Mouse (Mus musculus): ENCODE measurements at regions not wholly inside any gene's neighbourhood (a gene's known extent, or its start where the extent isn't known, plus 50 kb on each side); places are given as distances from the start of the nearest gene placed in this dataset.
A peak's percentile ranks its signal among the peaks of the same experiment; 100 is the strongest.
"Not testable (repeated sequence)": the region's sequence is repeated elsewhere in the genome, so short reads cannot be mapped to it uniquely, and the experiment has no call there.

- no peak for DNase-seq
These were observed 94.4 kb downstream of the Cd24a start for GRCm38 (mm10) chr10:43672490-43672889.

DNA sequence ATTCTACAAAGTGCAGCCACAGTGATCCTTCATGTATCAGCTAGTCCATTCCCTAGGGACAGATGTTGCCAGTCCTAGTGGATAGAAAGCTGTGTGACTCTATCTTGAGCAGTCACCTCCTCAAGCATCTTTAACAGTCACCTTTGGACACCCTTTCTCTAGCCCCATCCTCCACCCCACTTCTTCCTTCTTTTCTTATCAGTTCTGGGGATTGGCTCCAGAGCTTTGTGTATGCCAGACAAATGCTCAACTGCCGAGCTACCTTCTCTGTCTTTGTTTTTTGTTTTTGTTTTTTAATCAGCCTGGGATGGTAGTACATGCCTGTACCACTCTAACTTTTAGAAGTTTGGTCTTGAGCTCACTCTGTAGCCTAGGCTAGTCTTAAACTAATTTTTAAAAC, 96.7 kb downstream of the Cd24a start:
- DNase-seq = no peak

GRCm38 (mm10) chr10:43675495-43675894, 97.4 kb downstream of the Cd24a start:
- not testable (repeated sequence) for DNase-seq

DNA sequence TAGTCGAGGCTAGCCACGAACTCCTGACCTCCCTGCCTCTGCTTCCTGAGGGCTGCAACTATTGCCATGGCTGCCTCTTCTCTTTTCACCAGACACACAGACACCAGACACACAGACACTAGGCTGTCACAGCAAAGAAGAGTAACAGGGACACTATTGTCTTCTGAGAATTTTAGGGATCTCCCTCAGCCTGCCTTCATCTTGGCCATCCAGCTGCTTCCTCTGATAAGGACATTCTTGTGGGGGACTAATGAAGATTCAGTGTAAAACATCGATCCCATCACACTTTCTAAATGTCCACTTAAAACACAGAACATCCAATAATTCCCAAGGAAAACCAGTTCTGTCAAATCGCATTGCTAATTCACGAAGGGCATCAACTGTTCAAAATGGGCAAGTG, 98.2 kb downstream of the Cd24a start:
- no peak for DNase-seq

DNA sequence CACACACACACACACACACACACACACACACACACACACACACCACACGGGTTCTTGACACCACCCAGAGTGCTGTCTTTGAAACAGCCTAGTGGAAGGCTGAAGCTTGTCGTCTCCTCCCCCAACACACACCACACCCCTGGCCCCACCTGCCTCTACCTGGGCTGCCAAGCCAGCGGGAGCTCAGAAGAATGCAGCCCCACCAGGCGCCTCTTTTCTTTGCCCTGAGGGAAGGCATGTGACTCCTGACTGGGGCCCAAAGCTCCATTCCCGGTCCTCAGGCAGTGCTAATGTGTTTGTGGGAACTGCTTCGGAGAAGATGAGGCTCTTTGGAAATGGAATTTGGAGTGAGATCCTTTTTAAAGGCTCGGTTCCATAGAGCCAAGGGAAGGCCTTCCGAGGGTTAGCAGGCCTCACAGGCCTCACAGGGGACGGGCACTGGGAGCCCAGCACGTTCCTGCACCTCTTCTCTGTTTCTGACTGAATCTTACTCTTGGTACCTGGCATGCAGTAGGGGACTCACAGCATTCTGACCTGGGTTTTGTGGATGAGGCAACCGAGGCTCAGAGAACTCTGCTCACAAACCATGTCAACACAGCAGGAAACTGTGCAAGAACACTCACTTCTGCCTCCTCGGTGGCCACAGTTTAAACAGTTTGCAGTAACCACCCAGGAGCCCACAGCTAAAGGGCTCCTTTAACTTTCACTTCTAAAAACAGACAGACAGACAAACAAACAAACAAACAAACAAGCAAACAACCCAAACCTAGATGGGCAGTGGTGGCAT, 106.4 kb downstream of the Cd24a start:
- DNase-seq = no peak

- DNase-seq = peak; percentile 25
These were observed 111.3 kb downstream of the Cd24a start for GRCm38 (mm10) chr10:43689161-43689913.

GRCm38 (mm10) chr10:43689914-43690316, 111.8 kb downstream of the Cd24a start:
- no peak for DNase-seq

GRCm38 (mm10) chr10:43693974-43694373, 115.9 kb downstream of the Cd24a start:
- no peak for DNase-seq

DNA sequence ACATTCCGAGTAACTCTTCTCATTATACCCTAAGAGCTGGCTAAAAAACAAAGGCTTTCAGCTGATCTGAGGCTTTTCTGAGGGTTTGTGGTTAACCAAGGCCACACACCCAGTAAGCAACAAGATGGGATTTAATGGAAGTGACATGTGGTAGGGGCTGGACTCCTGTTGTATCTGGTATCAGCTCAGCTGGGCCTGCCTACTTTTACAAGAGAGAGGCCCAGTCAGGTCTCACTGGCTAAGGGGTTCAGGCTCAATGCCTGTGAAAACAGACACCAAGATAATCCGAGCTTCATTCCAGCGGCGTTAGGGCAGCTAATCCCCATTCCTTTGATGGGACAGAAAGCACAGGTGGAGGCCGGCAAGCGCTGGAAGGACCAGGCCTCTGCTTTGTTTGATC, 116.4 kb downstream of the Cd24a start:
- no peak for DNase-seq

DNA sequence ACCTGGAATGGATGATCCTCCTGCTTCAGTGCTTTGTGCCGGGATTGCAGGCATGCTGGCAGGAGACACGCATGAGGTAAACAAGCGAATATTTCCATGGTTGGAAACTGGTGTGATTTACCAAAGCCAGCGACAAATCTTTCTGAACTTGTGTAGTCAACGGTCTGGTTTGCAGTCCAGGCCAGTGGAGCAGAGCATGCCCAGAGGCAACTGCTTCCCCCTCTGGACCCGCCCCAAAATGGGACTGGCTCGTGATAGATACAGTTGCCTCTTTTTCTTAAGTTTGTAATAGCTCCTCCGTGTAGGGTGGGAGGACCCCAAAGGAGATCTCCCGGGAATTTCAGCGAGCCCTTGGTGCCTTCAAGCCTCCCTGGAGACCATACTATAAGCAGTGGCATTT, 117.4 kb downstream of the Cd24a start:
- DNase-seq = no peak

DNA sequence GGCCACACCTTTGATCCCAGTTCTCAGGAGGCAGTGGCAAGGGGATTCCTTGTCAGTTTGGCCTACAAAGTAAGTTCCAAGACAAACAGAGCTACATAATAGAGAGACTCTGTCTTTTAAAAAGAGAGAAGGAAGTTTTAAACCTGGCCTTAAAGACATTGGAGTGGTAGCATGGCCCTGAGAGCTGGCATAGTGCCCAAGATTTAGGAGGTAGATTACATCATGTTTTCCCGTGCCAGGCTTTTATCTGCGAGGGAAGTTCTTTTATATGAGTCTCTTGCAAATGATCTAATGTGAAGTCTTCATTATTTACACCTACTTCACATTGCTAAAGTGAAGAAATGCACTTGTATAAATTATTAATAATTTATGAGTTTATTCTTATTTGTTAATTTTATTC, 119.8 kb downstream of the Cd24a start:
- DNase-seq = no peak

- DNase-seq = no peak
These were observed 122.5 kb downstream of the Cd24a start for GRCm38 (mm10) chr10:43700371-43701289.

DNA sequence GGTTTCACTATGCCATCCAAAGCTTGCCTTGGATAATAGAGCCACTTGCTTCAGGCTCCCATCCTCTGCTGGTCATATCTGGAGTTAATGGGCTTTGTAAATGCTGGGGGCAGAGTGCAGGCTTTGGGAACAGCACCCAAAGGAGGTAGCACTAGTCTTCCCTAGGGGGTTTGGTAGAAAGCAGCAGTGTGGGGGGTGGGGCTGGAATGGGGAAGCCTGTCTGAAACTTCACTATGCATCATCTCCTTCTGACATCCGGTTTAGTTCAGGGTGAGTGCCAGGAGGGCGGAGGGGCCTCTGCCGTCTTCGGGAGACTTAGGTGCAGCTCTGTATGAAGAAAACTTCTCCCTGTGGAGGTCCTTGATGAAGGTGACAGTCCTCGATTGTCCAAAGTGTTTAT, 124.8 kb downstream of the Cd24a start:
- no peak for DNase-seq

DNA sequence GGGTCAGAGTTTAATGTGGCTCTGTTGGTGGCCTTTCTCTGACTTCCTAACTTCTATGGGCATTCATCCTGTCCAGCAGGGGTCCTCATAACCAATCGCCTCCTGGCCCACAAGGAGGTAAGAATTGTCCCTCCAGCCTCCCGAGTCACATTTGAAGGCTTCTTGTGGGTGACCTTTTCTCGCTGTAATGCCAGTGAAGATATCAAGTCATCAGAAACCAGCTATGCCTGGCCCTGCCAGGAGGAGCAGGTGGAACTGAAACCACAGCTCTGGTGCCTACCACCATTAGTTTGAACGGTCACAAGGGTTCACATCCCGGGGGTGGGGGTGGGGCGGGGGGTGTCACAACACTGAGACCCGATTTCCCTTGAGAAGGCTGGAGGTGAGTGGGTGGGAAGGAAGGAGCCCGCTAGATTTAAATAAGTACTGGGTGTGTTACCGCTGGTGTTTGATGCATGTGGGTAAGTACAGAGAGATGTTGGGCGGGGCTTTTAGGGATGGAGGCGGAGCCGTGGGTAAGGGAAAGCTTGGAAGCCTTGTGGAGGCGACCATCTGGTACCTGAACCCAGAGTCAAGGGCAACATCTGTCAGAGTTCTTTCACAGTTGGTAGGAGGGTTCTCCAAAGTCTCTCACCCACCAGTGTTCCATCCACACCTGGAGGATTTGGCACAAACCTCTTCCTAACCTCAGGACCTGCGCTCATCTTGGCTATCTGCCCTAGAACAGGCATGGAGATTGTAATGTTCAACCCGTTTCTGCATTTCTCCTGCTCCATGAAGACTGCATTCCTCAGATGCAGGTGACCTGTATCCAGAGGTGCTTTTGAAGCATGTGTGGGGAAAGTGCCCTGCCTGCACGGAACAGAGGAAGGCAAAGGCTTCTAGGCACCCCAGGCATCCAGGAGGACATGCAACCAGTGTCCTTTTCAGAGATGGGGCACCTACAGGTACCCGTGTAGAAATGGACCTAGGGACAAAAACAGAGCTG, 128.2 kb downstream of the Cd24a start:
- no peak for DNase-seq

DNA sequence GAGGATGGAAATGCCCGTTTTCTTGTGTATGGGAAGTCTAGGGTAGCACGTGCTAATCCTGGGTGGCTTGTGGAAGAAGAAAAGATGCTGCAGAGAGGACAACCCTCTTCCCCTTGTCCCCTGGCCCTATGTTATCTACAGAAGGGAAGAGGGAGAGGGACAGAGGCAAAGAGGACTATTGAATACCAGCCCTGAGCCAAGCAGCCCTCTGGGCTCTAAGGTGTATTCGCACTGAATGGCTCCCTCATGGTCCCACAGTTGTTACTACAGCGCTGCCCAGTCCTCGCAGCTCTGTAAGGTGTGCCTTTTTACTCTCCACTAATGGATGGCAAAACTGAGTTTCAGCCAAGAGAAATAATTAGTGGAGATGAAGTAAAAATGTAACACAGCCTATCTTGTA, 128.9 kb downstream of the Cd24a start:
- DNase-seq = no peak

DNA sequence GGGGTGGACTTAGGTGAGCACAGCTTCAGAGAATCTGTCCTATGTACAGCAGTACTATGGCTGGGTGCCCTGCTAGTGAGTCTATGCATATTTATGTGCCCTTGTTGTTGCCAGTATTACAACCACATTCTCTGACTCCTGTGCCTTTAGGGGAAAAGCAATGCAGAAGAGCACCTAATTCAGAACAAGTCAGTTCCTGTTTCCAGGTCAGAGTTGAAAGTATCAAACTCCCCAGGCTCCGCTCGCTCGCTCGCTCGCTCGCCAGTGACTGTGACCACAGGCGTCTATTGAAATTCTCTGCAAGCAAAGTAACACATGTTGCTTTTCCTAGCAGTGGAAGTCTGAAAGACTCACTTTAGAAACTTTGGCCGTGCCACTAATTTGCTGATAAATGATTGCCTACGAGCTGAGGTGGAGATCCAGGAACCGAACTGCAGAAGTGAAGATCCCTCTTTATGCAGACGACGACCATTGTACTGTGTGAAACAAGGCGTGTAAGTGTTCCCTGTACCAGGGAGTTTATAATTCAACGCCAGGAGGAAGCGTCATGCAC, 129.8 kb downstream of the Cd24a start:
- no peak for DNase-seq

- DNase-seq = no peak
These were observed 131.4 kb downstream of the Cd24a start for GRCm38 (mm10) chr10:43709278-43710033.

DNA sequence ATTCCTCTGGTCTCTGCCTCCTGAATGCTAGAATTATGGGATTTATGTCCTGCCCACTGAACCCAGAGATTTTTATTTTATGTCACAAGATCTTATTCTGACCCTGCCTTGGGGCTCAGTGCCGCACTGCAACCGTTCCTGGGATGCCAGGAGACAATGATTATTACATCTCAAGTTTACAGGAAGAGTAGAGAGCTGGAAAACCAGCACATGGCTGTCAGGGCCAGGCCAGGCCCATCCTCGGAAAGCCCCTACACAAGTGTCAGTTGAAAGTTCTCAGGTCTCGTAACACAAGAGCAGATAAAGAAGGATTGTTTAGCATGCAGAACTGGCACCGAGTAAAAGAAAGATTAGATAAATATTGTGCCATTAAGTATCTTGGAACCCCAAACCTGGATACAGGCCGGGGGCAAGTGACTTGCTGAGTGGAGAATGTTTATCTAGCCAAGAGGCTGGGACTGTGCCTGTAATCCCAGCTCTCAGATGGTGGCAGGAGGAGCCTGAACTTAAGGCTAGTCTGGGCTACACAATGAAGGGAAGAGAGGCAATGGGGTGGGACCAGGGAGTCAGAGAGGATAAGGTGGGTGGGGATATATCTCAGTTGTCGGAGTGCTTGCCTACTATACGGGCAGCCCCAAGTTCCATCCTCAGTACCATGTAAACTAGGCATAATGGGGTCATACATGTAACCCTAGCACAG, 132.3 kb downstream of the Cd24a start:
- no peak for DNase-seq

GRCm38 (mm10) chr10:43710886-43711256, 132.8 kb downstream of the Cd24a start:
- no peak for DNase-seq

DNA sequence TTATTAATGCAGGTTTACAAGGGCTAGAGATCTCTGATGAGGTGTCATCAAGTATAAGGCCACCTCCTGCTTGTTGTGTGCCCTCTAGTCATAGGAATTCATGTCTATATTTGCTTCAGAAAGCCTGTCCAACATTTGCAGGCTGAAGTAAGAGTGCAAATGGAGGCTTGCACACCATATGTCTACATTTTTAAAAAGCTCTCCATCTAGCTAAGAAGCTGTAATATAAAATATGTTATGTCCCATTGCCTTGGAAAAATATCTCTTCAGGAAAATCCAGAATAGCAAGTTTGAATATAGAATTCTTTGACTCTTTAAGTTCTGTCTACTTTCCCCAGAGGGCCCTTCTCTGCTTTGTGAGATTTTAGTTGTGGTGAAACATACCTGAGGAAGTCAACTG, 134.6 kb downstream of the Cd24a start:
- no peak for DNase-seq

Data from gastrocnemius, postnatal 10 days (tissue).